Mouse (Mus musculus) mouse embryonic stem cell (cell line): ENCODE measurements around the gene Tbl3.

Experiments used
- in situ Hi-C, 2 experiments: fragments of 300-500 bp; cut with MboI; formaldehyde crosslinking; loops; 1 replicate in 1 of 2; 3 replicates in 1 of 2; pipeline ENCODE4 v1.14.3; 2019 to 2020; ENCODE audit warnings: low sequenced_read_pairs in 2 of 2, low pct_unique_long_range_greater_than_20kb in 1 of 2, mixed read lengths in 1 of 2; ENCODE audit not compliant: unreplicated experiment in 1 of 2

Tbl3 gene

DNA sequence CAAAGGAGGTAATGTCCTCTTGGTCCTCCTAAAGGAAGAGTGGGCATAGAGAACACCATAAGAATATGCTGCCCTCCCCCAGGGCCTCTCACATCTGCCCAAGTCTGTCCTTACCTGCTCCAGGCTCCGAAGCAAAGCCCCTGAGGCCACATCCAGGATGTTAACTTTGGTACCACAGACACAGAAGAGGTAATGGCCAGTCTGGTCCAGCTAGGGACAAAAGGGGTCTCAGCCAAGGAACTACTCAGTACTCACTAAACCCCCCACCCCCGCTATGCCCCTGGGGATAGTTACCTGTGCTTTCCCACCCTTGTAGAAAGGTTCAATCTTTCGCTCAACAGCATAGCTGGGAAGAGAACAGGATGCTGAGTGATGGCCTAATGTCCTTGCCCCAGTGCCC is 1.6 kb downstream of the Tbl3 start:
- in situ Hi-C loops = no loop called here

DNA sequence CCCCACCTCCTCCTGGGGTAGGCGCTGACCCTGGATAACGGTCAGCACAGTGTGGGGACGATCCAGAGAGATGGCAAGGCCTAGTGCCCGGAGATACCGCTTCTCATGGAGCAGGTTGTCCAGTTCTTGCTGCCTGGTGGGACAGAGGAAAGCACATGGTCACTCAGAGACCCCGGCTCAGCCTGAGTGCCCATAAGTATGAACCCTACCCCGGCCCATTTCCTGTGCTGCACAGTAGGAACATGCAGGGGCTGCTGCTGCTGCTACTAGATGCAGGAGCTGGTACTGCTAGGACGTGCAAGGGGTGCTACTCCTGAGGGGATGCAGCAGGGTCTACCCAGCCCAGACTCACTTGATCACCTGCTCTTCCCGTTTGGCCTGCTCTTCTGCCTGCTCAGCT is 6.2 kb downstream of the Tbl3 start:
- in situ Hi-C loops = no loop called here

GRCm38 (mm10) chr17:24699473-24699872 is 8.0 kb downstream of the Tbl3 start:
- in situ Hi-C loops = no loop called here

- in situ Hi-C loops = no loop called here
Observed at GRCm38 (mm10) chr17:24698715-24699114, 8.7 kb downstream of the Tbl3 start.

DNA sequence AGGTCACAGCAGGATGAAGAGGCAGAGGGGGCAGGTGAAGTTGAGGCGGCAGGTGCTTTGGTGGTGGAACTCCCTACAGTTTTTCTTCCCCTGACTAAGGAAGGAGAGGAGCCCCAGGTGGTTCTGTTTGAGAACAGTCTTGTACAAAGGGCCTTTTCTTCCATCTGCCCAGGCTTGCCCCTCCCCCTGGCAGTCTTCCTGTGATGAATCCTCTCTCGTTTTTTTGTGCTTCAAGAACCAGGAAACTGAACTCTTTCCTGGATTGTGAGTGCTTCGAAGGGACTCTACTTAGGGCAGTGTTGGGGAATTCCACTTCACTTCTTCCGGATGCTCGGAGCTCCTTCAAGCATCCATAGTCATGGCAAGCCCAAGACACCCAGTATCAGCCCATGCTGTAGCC is 9.5 kb downstream of the Tbl3 start:
- in situ Hi-C loops = no loop called here

DNA sequence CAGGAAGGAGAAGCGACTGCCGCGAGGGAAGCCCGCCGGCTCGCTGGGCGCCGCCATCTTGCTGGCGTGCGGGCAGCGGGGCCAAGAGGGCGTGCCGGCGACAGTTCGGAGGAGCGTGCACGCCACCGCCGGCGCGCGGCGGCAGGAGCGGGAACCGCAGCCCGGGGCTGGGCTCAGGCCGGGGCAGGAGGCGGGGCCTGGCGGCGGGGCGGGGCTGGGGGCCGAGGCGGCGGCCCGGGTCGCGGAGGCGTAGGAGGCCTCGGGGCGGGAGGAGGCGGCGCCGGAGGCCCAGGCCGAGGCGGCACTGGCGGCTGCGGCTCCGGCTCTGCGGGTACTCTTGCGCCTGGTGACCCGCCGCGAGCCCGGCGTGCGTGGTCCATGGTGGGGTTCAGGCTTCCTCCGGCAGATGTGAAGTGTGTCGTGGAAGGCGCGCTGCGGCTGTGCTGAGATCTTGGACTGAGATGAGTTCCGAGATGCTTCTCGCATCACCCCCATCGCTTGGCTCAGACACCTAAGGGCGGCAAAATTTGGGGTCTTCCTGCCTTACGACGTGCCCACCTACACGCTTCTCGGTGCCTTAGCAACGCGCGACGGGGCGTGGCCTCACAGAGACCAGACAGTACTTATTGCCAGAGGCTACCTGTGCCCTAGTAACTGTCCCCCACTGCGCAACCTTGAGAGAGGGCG is 11.3 kb downstream of the Tbl3 start, which contains the start of the genes Gfer and Noxo1:
Gene Gfer (minus strand): TSS at position 146 of the 687 bp plus-strand sequence.
Gene Noxo1 (plus strand): TSS at position 224 of the 687 bp plus-strand sequence.
- in situ Hi-C loops = no loop called here

DNA sequence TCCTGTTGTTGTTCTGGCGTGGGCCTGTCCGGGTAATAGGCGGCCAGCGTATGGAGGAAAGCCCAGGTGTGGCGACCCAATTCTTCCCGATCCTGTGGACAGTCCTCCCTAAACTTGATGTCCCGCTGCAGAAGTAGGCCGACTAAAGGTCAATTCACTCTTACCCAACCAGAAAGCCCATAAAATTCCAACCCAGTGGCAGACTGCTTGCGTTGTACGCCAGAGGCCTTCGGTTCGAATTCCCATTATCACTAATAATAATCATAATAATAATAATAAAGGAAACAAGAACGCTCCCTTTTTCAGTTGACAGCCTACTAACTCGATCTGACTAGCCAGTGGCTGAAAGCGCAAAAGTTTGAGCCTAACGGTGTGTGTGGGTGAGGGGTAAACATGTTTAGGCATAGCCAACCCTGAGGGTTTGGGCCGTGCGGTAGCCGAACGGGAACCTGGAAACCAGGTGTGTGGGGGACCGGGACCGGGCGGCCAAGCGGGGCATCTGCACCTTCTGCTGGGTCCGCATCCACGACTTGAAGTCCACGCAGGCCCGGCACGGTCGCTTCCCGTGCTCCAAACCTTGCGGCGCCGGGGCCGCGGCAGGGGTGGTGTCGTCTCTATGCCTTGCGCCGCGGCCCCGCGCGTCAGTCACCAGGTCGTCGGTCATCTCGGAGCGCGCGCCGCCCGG is 12.0 kb downstream of the Tbl3 start:
- in situ Hi-C loops = no loop called here

- in situ Hi-C loops = no loop called here
Observed at GRCm38 (mm10) chr17:24692385-24692784, 15.1 kb downstream of the Tbl3 start.

GRCm38 (mm10) chr17:24689251-24690081 is 18.0 kb downstream of the Tbl3 start, which contains the start of gene Syngr3:
Gene Syngr3, minus strand, starts transcription at chr17:24689955.
- in situ Hi-C loops = no loop called here

GRCm38 (mm10) chr17:24687599-24687998 is 19.9 kb downstream of the Tbl3 start:
- in situ Hi-C loops = no loop called here

DNA sequence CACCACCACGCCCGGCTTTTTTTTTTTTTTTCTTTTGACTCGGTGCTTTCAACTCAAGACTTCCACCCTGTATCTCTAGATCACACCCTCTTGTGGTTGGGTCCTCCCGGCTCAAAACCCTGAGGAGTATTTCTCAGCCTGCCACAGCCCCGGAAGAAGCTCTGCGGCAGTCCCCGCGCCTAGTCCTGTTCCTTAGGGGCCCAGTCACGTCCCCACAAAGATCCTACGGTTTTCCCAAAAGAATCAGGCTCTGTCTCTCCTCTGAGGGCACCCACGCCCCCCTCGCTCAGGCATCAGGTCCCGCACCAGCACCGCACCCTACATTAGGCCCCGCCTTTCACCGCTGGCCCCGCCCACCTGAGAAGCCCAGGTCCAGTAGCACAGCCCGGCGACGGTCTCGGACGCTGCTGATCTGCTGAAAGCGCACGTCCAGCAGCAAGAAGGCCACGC is 20.3 kb downstream of the Tbl3 start:
- in situ Hi-C loops = no loop called here

DNA sequence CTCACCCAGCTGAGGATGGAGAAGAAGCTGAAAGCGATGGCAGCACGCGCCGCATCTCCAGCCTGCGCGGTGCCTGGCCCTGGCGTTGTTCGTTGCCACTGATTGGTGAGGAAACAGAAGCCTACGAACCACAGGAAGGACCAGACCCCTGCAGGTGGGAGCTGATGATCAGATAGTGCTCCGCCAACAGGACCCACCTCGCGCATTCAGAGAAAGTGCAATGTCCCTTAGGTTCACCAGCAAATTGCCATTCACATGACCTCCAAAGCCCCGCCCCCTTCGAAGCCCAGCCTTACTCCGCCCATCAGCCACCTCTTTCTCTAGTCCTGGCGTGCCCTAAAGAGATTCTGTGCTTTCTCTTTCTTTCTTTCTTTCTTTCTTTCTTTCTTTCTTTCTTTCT is 20.9 kb downstream of the Tbl3 start:
- in situ Hi-C loops = no loop called here

DNA sequence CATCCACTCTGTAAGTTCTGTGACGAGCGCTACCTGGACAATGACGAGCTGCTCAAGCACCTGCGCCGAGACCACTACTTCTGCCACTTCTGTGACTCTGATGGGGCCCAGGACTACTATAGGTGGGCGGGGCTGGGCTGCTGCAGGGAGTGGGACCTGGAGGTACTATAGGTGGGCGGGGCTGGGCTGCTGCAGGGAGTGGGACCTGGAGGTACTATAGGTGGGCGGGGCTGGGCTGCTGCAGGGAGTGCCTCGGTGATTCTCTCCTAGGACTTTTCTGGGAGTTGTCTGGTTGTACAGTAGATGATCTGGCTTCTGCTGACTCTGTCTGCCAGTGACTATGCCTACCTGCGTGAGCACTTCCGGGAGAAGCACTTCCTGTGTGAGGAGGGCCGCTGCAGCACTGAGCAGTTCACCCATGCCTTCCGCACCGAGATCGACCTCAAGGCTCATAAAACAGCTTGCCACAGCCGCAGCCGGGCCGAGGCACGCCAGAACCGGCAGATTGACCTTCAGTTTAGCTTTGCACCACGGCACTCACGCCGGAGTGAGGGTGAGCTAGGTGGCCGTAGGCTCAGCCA is 29.9 kb downstream of the Tbl3 start:
- in situ Hi-C loops = no loop called here

- in situ Hi-C loops = no loop called here
Observed at GRCm38 (mm10) chr17:24676877-24677276, 30.6 kb downstream of the Tbl3 start.

DNA sequence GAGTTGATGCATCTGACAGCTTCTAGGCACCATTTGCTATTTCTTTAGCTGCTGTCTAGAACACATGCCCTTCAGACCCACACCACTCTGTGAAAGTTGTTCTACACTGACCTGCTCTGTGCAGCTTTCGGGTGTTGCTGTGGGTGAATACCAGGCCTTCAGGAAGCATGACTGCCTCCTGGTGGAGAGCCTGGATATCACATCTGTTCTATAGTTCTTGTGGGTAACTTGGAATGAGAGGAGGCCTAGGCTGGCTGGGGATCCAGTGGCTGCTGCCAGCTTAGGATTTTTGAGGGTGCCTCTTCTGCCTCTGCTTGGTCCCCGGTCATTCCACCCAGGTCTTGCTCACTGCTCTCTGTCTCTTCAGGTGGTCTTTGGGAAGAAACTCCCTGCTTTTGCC is 31.3 kb downstream of the Tbl3 start:
- in situ Hi-C loops = no loop called here

DNA sequence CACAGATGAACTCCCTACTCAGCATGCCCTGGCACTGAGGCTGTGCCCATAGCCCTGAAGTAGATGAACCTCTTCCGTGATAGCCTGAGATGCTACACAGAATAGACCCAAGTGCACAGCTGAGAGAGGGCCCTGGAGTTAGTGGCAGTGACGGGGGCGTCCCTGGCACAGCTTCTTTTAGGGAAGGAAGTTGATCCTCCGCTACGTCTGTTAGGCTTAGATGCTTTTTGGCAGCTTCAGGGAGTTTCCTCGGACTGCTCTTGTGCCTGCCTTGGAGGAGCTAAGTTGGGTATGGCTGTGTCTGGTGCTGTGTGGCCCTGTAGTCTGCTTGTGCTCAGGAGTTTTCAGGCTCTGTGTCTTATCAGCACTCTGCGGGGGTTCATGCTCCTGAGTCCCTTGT is 33.2 kb downstream of the Tbl3 start:
- in situ Hi-C loops = no loop called here

DNA sequence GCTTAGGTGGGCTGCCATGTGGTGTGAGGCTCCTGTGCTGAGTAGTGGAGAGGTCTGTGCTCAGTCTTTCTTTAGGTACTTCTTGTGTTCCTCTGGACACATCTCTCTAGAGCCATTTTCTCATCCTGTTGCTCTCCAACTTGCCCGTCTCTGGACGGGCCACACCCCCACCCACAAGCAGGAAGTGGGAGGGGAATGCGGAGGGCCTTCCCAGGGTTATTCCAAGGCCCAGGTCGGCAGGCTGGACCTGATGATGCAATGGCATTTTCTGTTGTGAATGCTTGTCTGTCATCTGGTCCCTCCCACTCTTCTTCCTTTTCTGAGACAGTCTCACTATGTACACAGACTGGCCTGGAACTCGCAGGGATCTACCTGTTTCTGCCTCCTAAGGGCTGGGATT is 35.3 kb downstream of the Tbl3 start:
- in situ Hi-C loops = no loop called here

GRCm38 (mm10) chr17:24671346-24671745 is 36.1 kb downstream of the Tbl3 start:
- in situ Hi-C loops = no loop called here
